Mouse (Mus musculus): Measurements from ENCODE around the gene Senp7.
"Not testable (repeated sequence)": the region's sequence is repeated elsewhere in the genome, so short reads cannot be mapped to it uniquely, and the experiment has no call there.

Gene Senp7

GRCm38 (mm10) chr16:56134149-56134548 is 86.0 kb downstream of the Senp7 start:
- DNase-seq (ENCODE audit: low spot score in 2 of 2), result no peak

GRCm38 (mm10) chr16:56137672-56138071 is 89.5 kb downstream of the Senp7 start:
- not testable (repeated sequence) for DNase-seq (ENCODE audit: low spot score in 2 of 2)

GRCm38 (mm10) chr16:56139921-56140320 is 91.8 kb downstream of the Senp7 start:
- DNase-seq (ENCODE audit: low spot score in 2 of 2), result no peak

- DNase-seq (ENCODE audit: low spot score in 2 of 2), result no peak
Measured at GRCm38 (mm10) chr16:56144876-56145555, 96.9 kb downstream of the Senp7 start.

- DNase-seq (ENCODE audit: low spot score in 2 of 2), result no peak
Measured at GRCm38 (mm10) chr16:56147679-56148078, 99.5 kb downstream of the Senp7 start.

GRCm38 (mm10) chr16:56163466-56163865 is 115.3 kb downstream of the Senp7 start:
- no peak for DNase-seq (ENCODE audit: low spot score in 2 of 2)

- DNase-seq (ENCODE audit: low spot score in 2 of 2), result no peak
Measured at GRCm38 (mm10) chr16:56170247-56170646, 122.1 kb downstream of the Senp7 start.

GRCm38 (mm10) chr16:56175867-56176581 is 127.9 kb downstream of the Senp7 start:
- DNase-seq (ENCODE audit: low spot score in 2 of 2), result no peak

GRCm38 (mm10) chr16:56186863-56187262 is 138.7 kb downstream of the Senp7 start:
- DNase-seq (ENCODE audit: low spot score in 2 of 2), result no peak

GRCm38 (mm10) chr16:56188198-56188597 is 140.1 kb downstream of the Senp7 start:
- DNase-seq (ENCODE audit: low spot score in 2 of 2), result no peak

GRCm38 (mm10) chr16:56204051-56204450 is 155.9 kb downstream of the Senp7 start, which contains the start of gene Impg2:
Impg2 (plus strand) TSS chr16:56204313.
- DNase-seq (ENCODE audit: low spot score in 2 of 2), result no peak

GRCm38 (mm10) chr16:56212740-56213139 is 164.6 kb downstream of the Senp7 start:
- no peak for DNase-seq (ENCODE audit: low spot score in 2 of 2)

- DNase-seq (ENCODE audit: low spot score in 2 of 2), result no peak
Measured at GRCm38 (mm10) chr16:56227686-56228085, 179.5 kb downstream of the Senp7 start.

GRCm38 (mm10) chr16:56229455-56229854 is 181.3 kb downstream of the Senp7 start:
- DNase-seq (ENCODE audit: low spot score in 2 of 2), result no peak

GRCm38 (mm10) chr16:56231300-56231699 is 183.2 kb downstream of the Senp7 start:
- DNase-seq (ENCODE audit: low spot score in 2 of 2), result peak; percentile 4 to 5

GRCm38 (mm10) chr16:56232736-56233135 is 184.6 kb downstream of the Senp7 start:
- no peak for DNase-seq (ENCODE audit: low spot score in 2 of 2)
